Mouse (Mus musculus): ENCODE results near the gene H2afx. TPM values are rescaled to one million over a fixed set of nuclear protein-coding genes. Genes with fewer than 3 reads are reported as not detected.
"Not testable (repeated sequence)": the region's sequence is repeated elsewhere in the genome, so short reads cannot be mapped to it uniquely, and the experiment has no call there.

Gene H2afx
- polyA plus RNA-seq, 1 experiment from 2014 or later, result 353 TPM

DNA sequence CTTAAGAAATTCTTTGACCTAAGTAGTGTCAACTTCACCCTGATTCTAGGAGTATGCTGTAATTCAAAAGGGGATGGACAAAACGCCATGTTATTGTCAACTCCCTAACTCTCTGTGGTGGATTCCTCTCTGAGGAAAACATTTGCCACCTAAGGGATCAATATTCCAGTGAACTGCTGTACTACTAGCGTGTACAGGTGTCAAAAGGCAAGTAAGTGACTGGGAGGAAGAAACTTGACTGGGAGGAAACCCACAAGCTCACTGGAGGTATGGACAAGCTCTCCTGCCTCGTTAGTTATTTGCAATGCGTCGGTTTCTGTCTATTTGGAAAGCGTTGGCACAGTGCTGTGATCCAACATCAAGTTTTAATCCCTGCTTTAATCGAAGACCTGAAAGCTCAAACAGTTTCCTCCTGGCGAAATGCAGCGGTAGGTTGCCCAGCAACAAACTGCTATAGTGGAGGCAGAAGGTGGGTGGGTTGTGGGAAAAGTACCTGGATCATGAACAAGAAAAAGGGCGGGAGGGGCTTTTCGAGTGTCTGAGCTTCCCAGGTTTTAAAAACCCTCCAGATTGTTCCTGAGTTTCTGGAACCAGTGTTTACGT is 8.6 kb upstream of the H2afx start, which contains the start of gene Dpagt1:
Gene Dpagt1, plus strand, starts transcription at position 252 of the 603 bp plus-strand sequence.
- 0 out of 2 replicates have a peak, but pooled peaks have one; percentile 25 for ATAC-seq (ENCODE audit: low FRiP score, low TSS enrichment)
- 1% methylated on average over 12 of the region's 12 CpGs for WGBS

DNA sequence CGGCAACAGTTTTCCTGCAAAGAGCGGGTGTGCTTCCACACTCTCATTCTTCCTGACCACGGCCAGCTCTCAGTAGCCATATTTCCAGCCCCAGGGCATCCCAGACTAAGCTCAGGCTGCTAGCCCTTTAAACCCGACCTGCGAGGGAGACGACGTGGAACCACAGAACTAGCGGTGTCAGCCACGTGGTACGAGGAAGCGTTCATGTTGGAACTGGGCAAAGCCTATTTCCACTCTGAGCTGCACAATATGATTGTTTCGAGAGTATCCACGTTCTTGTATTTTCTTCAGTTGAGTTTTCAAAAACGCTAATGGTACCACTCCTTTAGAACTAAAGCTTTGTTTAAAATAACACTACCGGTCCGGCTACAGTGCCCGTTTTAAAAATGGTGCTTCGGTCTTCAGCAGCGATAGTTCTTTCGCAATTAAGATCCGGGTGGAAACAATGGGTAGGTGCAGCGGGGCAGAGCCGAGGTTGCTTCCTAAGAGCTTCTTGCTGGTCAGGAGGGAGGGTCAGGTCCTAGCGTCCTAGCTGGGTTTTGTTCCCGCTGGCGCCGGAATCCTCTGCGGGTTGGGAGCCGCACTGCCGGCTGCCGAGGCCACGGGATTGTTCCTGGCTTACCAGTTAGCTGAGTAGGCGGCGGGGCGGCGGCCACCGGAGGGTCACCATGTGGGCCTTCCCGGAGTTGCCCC is 8.0 kb upstream of the H2afx start:
- H3K4me2 ChIP-seq (replicated peaks; ENCODE audit: low read depth, low read length), result peak overlapping the region; percentile 90
- H3K36me3 ChIP-seq (ENCODE audit: insufficient read depth, low read length), result peaks cover 25% of the 10 kb centered on the region
- H3K27ac ChIP-seq (ENCODE audit: low read length), result peak overlapping the region; percentile 97
- under 1% methylated on average over 38 of the region's 38 CpGs for WGBS
- ATAC-seq (ENCODE audit: low FRiP score, low TSS enrichment), result peak; percentile 91
- H3K27me3 ChIP-seq (ENCODE audit: insufficient read depth, low read length), result no peaks in the 10 kb centered on the region
- peak overlapping the region; percentile 94 for H3K9ac ChIP-seq (replicated peaks; ENCODE audit: low read length)
- peaks cover 12% of the 10 kb centered on the region for H3K4me1 ChIP-seq (ENCODE audit: insufficient read depth, low read length)
- H3K9me3 ChIP-seq (ENCODE audit: low read length), result no peaks in the 10 kb centered on the region
- H3K4me3 ChIP-seq (ENCODE audit: low read length), result peak overlapping the region; percentile 73

More for the DNA sequence above, 8.6 kb upstream of the H2afx start, which contains the start of gene Dpagt1:
- Histone ChIP-seq H3K4me2 (replicated peaks; ENCODE audit: low read depth, low read length) (peak within 1 kb of the TSS; percentile 90), H3K4me3 (ENCODE audit: low read length) (peak within 1 kb of the TSS; percentile 73), H3K9me3 (ENCODE audit: low read length) (no peaks in the 10 kb centered on the region), H3K27ac (ENCODE audit: low read length) (peak within 1 kb of the TSS; percentile 97), H3K36me3 (ENCODE audit: insufficient read depth, low read length) (peaks cover 20% of the 10 kb centered on the region), H3K4me1 (ENCODE audit: insufficient read depth, low read length) (peaks cover 14% of the 10 kb centered on the region), H3K27me3 (ENCODE audit: insufficient read depth, low read length) (no peaks in the 10 kb centered on the region), H3K9ac (replicated peaks; ENCODE audit: low read length) (peak within 1 kb of the TSS; percentile 94)

DNA sequence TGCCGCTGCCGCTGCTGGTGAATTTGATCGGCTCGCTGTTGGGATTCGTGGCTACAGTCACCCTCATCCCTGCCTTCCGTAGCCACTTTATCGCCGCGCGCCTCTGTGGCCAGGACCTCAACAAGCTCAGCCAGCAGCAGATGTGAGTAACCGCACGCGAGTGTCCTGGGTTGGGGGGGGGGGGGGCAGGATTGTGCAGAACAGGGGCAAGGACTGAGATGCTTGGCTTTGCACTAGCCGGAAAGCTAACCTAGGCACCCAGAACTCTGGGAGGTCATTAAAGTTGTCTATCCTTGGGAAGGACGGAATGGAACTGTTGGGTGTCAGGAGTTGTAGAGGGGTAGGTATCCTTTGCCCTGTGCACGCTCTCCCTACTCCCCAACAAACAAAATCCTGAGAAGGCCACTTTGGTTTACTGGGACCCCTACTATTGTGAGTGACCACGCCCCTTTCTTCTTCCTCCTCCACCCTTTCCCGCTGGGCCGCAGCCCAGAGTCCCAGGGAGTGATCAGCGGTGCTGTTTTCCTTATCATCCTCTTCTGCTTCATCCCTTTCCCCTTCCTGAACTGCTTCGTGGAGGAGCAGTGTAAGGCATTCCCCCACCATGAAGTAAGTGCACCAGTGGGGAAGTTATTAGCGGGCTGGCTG is 7.3 kb upstream of the H2afx start:
- WGBS, result 1% methylated on average over 22 of the region's 22 CpGs
- ATAC-seq (ENCODE audit: low FRiP score, low TSS enrichment), result peak; percentile 62
- peak overlapping the region; percentile 94 for H3K9ac ChIP-seq (replicated peaks; ENCODE audit: low read length)
- H3K36me3 ChIP-seq (ENCODE audit: insufficient read depth, low read length), result peaks cover 31% of the 10 kb centered on the region
- H3K27me3 ChIP-seq (ENCODE audit: insufficient read depth, low read length), result no peaks in the 10 kb centered on the region
- H3K27ac ChIP-seq (ENCODE audit: low read length), result peak overlapping the region; percentile 97
- peak overlapping the region; percentile 73 for H3K4me3 ChIP-seq (ENCODE audit: low read length)
- peak overlapping the region; percentile 90 for H3K4me2 ChIP-seq (replicated peaks; ENCODE audit: low read depth, low read length)
- peaks cover 12% of the 10 kb centered on the region for H3K4me1 ChIP-seq (ENCODE audit: insufficient read depth, low read length)
- H3K9me3 ChIP-seq (ENCODE audit: low read length), result no peaks in the 10 kb centered on the region

DNA sequence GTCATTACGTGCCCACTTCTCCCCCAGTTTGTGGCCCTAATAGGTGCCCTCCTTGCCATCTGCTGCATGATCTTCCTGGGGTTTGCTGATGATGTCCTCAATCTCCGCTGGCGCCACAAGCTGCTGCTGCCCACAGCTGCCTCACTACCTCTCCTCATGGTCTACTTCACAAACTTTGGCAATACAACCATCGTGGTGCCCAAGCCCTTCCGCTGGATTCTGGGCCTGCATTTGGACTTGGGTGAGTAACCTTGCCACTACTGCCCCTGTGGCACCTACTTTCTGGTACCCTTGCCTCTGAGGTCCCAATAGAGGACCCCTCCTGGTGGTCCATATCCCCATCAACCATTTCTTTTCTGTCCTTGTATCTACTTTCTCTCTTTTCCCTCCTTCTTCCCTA is 6.6 kb upstream of the H2afx start:
- Histone ChIP-seq H3K4me2 (replicated peaks; ENCODE audit: low read depth, low read length) (peak overlapping the region; percentile 90), H3K9ac (replicated peaks; ENCODE audit: low read length) (peak overlapping the region; percentile 94), H3K36me3 (ENCODE audit: insufficient read depth, low read length) (peaks cover 39% of the 10 kb centered on the region), H3K4me1 (ENCODE audit: insufficient read depth, low read length) (peaks cover 12% of the 10 kb centered on the region), H3K27ac (ENCODE audit: low read length) (peak overlapping the region; percentile 97; the same call in 1 of the 2 replicates), H3K9me3 (ENCODE audit: low read length) (no peaks in the 10 kb centered on the region), H3K27me3 (ENCODE audit: insufficient read depth, low read length) (no peaks in the 10 kb centered on the region), H3K4me3 (ENCODE audit: low read length) (peak overlapping the region; percentile 73)
- ATAC-seq (ENCODE audit: low FRiP score, low TSS enrichment), result no peak
- 86% methylated on average over 5 of the region's 5 CpGs for WGBS

DNA sequence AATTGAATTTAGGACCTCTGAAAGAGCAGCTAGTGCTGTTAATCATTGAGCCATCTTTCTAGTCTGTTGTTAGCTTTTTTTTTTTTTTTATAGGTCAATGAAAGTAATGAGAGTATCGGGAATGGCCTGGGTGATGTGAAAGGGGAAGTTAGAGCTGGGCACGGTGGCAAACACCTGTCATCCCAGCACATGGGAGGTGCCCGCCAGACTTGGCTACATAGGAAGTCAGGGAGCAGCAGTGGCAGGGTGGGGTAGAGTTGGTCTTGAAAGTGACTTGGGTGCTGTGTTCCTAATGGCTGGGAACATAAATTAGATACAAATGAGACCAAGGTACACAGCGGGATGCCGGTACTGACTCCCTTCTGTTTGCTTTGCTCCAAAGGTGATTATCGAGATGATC is 3.8 kb upstream of the H2afx start:
- peaks cover 10% of the 10 kb centered on the region for H3K4me1 ChIP-seq (ENCODE audit: insufficient read depth, low read length)
- H3K4me3 ChIP-seq (ENCODE audit: low read length), result no peak overlapping the region
- no peak for ATAC-seq (ENCODE audit: low FRiP score, low TSS enrichment)
- peaks cover 50% of the 10 kb centered on the region for H3K36me3 ChIP-seq (ENCODE audit: insufficient read depth, low read length)
- no peak overlapping the region for H3K9ac ChIP-seq (replicated peaks; ENCODE audit: low read length)
- H3K27ac ChIP-seq (ENCODE audit: low read length), result no peak overlapping the region
- WGBS, result 90% methylated on average over 6 of the region's 6 CpGs
- H3K27me3 ChIP-seq (ENCODE audit: insufficient read depth, low read length), result no peaks in the 10 kb centered on the region
- H3K9me3 ChIP-seq (ENCODE audit: low read length), result no peaks in the 10 kb centered on the region
- H3K4me2 ChIP-seq (replicated peaks; ENCODE audit: low read depth, low read length), result no peak overlapping the region

DNA sequence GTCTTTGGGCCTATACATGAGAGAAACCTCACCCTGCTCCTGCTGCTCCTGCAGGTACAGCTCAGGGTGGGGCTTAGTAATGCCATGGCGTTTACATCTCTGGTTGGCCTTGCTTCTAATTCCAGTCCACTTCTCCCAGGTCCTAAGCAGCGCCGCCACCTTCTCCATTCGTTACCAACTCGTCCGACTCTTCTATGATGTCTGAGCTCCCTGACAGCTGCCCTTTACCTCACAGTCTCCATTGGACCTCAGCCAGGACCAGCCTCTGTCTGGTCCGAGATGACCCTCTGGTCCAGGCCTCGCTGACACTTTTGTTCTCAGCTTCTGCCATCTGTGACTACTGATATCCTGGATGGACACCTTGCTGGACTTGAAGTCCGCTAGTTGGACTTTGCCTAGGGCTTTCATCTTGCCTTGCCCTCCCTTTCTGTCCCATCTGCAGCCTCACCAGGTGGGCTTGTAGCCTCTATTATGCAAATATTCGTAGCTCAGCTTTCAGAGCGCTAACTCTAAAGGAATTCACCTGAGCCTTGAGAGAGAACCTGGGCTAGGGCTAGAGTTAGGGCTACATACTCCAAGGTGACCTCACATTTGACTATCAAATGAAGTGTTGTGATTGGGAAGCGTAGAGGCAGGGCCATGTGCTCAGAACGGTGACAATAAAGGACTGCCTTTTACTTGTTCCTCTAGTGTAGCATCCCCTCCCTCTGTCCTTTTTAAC is 1.4 kb upstream of the H2afx start:
- Histone ChIP-seq H3K4me2 (replicated peaks; ENCODE audit: low read depth, low read length) (no peak overlapping the region), H3K27ac (ENCODE audit: low read length) (no peak overlapping the region), H3K36me3 (ENCODE audit: insufficient read depth, low read length) (peaks cover 56% of the 10 kb centered on the region), H3K9me3 (ENCODE audit: low read length) (no peaks in the 10 kb centered on the region), H3K4me1 (ENCODE audit: insufficient read depth, low read length) (peaks cover 17% of the 10 kb centered on the region), H3K27me3 (ENCODE audit: insufficient read depth, low read length) (no peaks in the 10 kb centered on the region), H3K9ac (replicated peaks; ENCODE audit: low read length) (no peak overlapping the region), H3K4me3 (ENCODE audit: low read length) (no peak overlapping the region)
- 95% methylated on average over 13 of the region's 13 CpGs for whole genome bisulfite sequencing
- no peak for ATAC-seq (ENCODE audit: low FRiP score, low TSS enrichment)

DNA sequence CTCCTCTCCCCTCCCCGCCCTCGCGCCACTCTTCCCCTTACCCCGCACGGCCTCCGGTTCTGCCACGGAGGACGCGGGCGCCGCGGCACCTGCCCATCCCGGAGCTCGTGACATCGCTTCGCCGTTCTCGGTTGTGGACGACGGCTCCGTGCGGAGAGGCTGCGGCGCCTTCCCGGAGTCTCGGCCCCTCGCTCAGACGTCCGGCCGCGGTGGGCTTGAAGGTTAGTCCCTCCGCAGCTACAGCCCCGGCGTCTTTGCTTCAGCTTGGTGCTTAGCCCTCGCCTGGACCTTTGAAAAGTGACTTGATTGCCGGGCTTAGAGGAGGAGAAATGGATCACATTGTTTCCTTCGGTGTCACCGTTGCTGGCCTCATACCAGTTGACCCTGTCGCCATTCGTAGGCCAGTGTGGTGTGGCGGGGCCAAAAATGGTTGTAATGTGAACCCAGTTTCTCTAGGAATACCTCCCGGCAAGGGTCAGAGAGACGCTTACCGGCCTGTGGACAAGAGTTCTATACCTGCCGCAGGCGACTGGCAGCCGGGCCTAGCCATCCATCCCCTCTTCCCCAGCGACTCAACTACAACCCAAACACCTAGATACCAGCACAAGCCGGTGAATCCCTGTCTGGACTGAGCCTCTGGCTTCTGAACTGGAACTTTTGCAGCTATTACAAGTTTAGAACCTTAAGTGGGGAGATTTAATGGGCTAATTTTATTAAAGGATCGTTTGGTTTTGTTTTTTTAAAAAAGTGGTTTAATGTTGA is 1.0 kb downstream of the H2afx start:
- Histone ChIP-seq H3K27ac (ENCODE audit: low read length) (peak overlapping the region; percentile 98), H3K27me3 (ENCODE audit: insufficient read depth, low read length) (no peaks in the 10 kb centered on the region), H3K9me3 (ENCODE audit: low read length) (no peaks in the 10 kb centered on the region), H3K9ac (replicated peaks; ENCODE audit: low read length) (peak overlapping the region; percentile 98), H3K4me2 (replicated peaks; ENCODE audit: low read depth, low read length) (peak overlapping the region; percentile 75), H3K4me3 (ENCODE audit: low read length) (peak overlapping the region; percentile 99), H3K36me3 (ENCODE audit: insufficient read depth, low read length) (peaks cover 47% of the 10 kb centered on the region), H3K4me1 (ENCODE audit: insufficient read depth, low read length) (peaks cover 15% of the 10 kb centered on the region)
- WGBS, result under 1% methylated on average over 50 of the region's 50 CpGs
- no peak; the same call in 1 of the 2 replicates for ATAC-seq (ENCODE audit: low FRiP score, low TSS enrichment)

DNA sequence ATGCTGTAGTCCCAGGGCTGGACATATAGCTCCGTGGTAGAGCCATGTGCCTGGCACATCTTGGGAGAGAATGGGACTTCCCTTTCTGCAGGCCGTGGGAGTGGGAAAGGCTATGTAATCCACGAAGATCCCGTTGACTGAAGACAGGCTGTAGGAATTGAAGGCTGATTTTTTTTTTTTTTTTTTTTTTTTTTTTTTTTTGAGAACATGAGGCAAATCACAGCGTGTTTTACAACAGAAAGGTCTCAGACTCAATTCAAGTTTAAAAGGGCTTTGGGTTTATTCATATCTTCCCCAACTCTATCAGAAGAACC is 1.6 kb downstream of the H2afx start:
- Histone ChIP-seq H3K4me1 (ENCODE audit: insufficient read depth, low read length) (peaks cover 15% of the 10 kb centered on the region), H3K27ac (ENCODE audit: low read length) (peak overlapping the region; percentile 98), H3K36me3 (ENCODE audit: insufficient read depth, low read length) (peaks cover 43% of the 10 kb centered on the region), H3K27me3 (ENCODE audit: insufficient read depth, low read length) (no peaks in the 10 kb centered on the region), H3K9me3 (ENCODE audit: low read length) (no peaks in the 10 kb centered on the region), H3K9ac (replicated peaks; ENCODE audit: low read length) (peak overlapping the region; percentile 98), H3K4me3 (ENCODE audit: low read length) (peak overlapping the region; percentile 99), H3K4me2 (replicated peaks; ENCODE audit: low read depth, low read length) (peak overlapping the region; percentile 75)
- no peak for ATAC-seq (ENCODE audit: low FRiP score, low TSS enrichment)
- WGBS, result 1% methylated on average over 5 of the region's 5 CpGs

DNA sequence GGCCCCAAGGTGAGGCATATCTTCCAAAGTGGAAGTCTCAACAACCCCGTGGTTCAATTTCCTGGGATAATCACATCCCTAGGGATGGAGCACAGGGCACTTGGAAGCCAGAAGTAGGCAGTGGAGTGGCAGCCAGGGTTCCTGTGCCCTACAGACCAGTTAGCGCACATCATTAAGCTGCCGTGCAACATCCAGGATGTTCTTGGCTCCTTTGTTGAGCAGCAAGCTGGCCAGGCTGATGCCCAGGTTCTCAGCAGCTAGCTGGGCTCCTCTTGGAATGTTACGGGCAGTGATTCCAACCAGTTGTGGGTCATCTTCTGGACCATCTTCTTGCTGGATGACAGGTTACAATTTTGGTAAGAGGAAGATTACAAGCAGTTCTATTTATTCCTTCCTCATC is 2.0 kb downstream of the H2afx start:
- Histone ChIP-seq H3K36me3 (ENCODE audit: insufficient read depth, low read length) (peaks cover 40% of the 10 kb centered on the region), H3K4me1 (ENCODE audit: insufficient read depth, low read length) (peaks cover 15% of the 10 kb centered on the region), H3K9ac (replicated peaks; ENCODE audit: low read length) (peak overlapping the region; percentile 60), H3K4me3 (ENCODE audit: low read length) (peak overlapping the region; percentile 99), H3K4me2 (replicated peaks; ENCODE audit: low read depth, low read length) (peak overlapping the region; percentile 75)
- WGBS, result 26% methylated on average over 4 of the region's 4 CpGs
- H3K9me3 ChIP-seq (ENCODE audit: low read length); H3K27ac ChIP-seq (ENCODE audit: low read length); ATAC-seq (ENCODE audit: low FRiP score, low TSS enrichment); H3K27me3 ChIP-seq (ENCODE audit: insufficient read depth, low read length): not testable (repeated sequence)
